Mouse (Mus musculus) C2C12 (cell line): ENCODE measurements around the gene Exoc8. TPM values are rescaled to one million over a fixed set of nuclear protein-coding genes. Genes with fewer than 3 reads are reported as not detected.

Experiments used
- H3K27me3 ChIP-seq: one replicate; pipeline ENCODE4 v1.6.1; 2011; ENCODE audit not compliant: control insufficient read depth, insufficient read depth, insufficient read length
- H3K36me3 ChIP-seq: one replicate; pipeline ENCODE4 v1.6.1; 2011; ENCODE audit not compliant: control insufficient read depth, insufficient read depth
- H3K4me3 ChIP-seq: one replicate; pipeline ENCODE4 v1.5.1; 2011; ENCODE audit warnings: mild to moderate bottlenecking, control low read depth; ENCODE audit not compliant: poor library complexity, insufficient read depth, severe bottlenecking
- H3K79me2 ChIP-seq: one replicate; pipeline ENCODE4 v1.6.1; 2011; ENCODE audit not compliant: control insufficient read depth, insufficient read depth
- H3K79me3 ChIP-seq: one replicate; pipeline ENCODE4 v1.6.1; 2011; ENCODE audit warnings: low read depth, control low read depth
- H3ac ChIP-seq: one replicate; pipeline ENCODE3; 2011; ENCODE audit warnings: low read depth; ENCODE audit not compliant: control insufficient read depth, insufficient read length
- CEBPB ChIP-seq: IDR thresholded peaks from one replicate; pipeline ENCODE4 v1.6.1; 2011; ENCODE audit warnings: low read depth, mild to moderate bottlenecking, control low read depth, moderate library complexity
- CTCF ChIP-seq: IDR thresholded peaks from one replicate; pipeline ENCODE4 v1.5.1; 2011; ENCODE audit not compliant: control insufficient read depth, insufficient read depth, insufficient read length
- FOSL1 ChIP-seq: IDR thresholded peaks from one replicate; pipeline ENCODE4 v1.8.0; 2011; ENCODE audit warnings: mild to moderate bottlenecking, low read length; ENCODE audit not compliant: poor library complexity, insufficient read depth, severe bottlenecking
- MAX ChIP-seq: IDR thresholded peaks from one replicate; pipeline ENCODE4 v1.6.1; 2011; ENCODE audit warnings: mild to moderate bottlenecking, control low read depth
- MYOD1 ChIP-seq: IDR thresholded peaks from one replicate; pipeline ENCODE4 v1.6.1; 2011; ENCODE audit warnings: low read depth; ENCODE audit not compliant: control insufficient read depth, insufficient read length
- MYOG ChIP-seq: IDR thresholded peaks from one replicate; pipeline ENCODE4 v1.6.1; 2011; ENCODE audit not compliant: control insufficient read depth, insufficient read length; ENCODE audit errors: extremely low read depth
- USF1 ChIP-seq: IDR thresholded peaks from one replicate; pipeline ENCODE4 v1.6.1; 2011; ENCODE audit warnings: low read depth, mild to moderate bottlenecking, control low read depth, moderate library complexity
- polyA plus RNA-seq: library from polyadenylated mRNA; unstranded; fragments of >200 nt; fragmentation: generic; extraction: Trizol; gene quantifications from one replicate; pipeline ENCODE4 v1.2.1, GENCODE M21; 2012; ENCODE audit warnings: missing spikeins

The Exoc8 gene
- polyA plus RNA-seq, 1 experiment: 10.7 TPM

DNA sequence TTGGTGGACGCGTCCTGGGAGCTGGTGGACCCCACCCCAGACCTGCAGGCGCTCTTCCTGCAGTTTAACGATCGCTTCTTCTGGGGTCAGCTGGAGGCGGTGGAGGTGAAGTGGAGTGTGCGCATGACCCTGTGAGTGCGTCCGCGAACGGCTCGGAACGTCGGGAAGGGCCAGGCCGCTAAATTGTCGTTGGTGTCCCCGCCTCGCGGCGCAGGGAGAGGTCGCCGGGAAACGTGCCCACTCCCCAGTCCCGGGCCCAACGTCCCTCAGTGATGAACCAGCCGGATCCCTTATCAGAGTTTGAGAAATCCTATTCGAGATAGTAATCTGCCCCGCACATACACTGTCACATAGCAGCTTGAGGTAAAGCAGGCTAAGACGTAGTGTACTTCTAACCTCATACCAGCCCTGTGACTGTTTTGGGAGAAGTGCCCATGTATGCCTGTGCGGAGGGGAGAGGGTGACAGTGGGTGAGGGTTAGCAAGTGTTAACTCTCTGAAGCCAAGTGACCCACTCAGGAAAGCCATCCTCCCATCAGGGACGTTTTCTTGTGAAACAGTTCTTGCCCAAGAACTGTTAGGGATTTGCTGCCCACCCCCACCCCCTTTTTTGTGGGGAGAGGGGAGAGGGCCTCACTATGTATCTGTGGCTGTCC, 873 bp upstream of the Exoc8 start:
- Histone ChIP-seq H3K79me2 (peaks cover 89% of the 10 kb centered on the region), H3K27me3 (no peaks in the 10 kb centered on the region), H3K36me3 (peaks cover 57% of the 10 kb centered on the region), H3K4me3 (peak overlapping the region; percentile 91), H3K79me3 (peaks cover 44% of the 10 kb centered on the region), H3ac (peak overlapping the region; percentile 81)
- TF ChIP-seq USF1: no peak
- TF ChIP-seq MYOG: no peak
- TF ChIP-seq CTCF: no peak
- no peak for TF ChIP-seq CEBPB
- TF ChIP-seq FOSL1: no peak
- no peak for TF ChIP-seq MYOD1
- TF ChIP-seq MAX: no peak

DNA sequence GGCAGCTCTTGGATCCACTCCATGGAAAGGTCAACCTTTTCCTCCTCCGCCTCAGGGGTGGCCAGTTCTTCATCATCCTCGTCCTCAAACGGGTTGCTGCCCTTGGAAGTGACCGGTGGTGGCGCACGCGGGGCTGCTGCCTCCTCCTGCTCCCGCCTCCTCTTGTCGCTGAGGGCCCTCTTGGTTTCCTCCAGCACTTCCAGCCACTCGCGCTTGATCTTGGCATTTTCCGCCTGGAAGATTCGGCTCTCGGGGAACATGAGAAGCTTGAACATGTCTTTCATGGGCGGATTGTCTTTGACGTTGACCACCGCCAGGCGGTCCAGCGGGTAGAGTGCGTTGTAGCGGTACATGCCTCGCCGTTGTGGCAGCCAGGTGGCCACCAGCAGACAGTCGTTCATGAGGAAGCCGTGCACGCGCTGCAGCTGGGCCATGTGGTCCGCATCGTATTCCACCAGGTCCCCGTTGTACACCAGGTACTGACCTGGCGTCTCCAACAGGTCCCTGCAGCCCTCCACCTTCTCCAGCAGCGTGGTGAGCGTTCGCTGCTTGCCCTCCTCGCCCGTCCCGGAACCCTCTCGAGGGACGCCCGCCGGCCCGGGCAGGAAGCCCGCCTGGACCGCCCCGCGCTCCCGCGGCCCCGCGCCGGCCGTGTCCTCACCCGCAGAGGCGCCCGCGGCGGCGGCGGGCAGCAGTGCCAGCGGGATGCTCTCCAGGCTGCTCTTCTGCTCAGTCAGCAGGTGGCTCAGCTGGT, 696 bp downstream of the Exoc8 start:
- H3K4me3 ChIP-seq: peak overlapping the region; percentile 91
- H3K79me3 ChIP-seq: peaks cover 45% of the 10 kb centered on the region
- H3K36me3 ChIP-seq: peaks cover 41% of the 10 kb centered on the region
- H3K27me3 ChIP-seq: no peaks in the 10 kb centered on the region
- no peak for TF ChIP-seq USF1
- TF ChIP-seq CTCF: peak; percentile 75
- no peak for TF ChIP-seq CEBPB
- peak; percentile 77 for TF ChIP-seq MAX
- no peak for TF ChIP-seq FOSL1
- TF ChIP-seq MYOD1: no peak
- no peak for TF ChIP-seq MYOG
- peak overlapping the region; percentile 99 for H3ac ChIP-seq
- peaks cover 84% of the 10 kb centered on the region for H3K79me2 ChIP-seq

DNA sequence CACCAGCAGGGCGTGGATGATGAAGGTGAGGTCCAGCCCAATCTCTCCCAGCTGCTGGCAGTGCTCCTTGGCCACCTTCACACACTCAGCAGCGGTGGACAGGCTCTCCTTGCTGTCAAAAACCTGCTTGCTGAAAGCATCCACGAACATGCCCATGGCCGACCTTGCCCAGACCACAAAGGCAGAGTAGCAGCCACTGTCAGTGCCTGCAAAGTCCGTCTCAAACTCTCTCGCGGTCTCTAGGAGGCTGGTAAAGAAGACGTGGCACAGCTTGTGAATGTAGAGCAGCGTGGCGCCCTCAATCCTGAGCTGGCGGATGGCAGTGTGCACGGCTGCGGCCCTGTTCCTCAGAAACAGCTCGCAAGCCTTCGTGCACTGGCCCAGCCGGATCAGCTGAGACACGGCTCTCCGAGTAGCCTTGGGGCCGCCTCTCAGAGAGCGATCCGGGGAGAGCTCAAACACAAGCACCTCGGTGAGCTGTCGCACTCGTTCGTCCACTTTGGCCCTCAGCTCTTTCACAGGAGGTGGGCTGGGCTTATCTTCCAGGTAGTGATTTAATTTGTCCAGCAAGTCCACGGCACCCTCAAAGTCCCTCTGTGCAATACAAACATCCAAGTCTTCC, 1.4 kb downstream of the Exoc8 start:
- peak overlapping the region; percentile 91 for H3K4me3 ChIP-seq
- no peaks in the 10 kb centered on the region for H3K27me3 ChIP-seq
- peaks cover 44% of the 10 kb centered on the region for H3K79me3 ChIP-seq
- H3K79me2 ChIP-seq: peaks cover 79% of the 10 kb centered on the region
- peaks cover 42% of the 10 kb centered on the region for H3K36me3 ChIP-seq
- TF ChIP-seq MYOD1 (no peak), CEBPB (no peak), FOSL1 (no peak), MAX (no peak), MYOG (no peak), USF1 (no peak), CTCF (no peak)
- H3ac ChIP-seq: no peak overlapping the region

GRCm38 (mm10) chr8:124892596-124892995, 4.9 kb downstream of the Exoc8 start:
- no peaks in the 10 kb centered on the region for H3K27me3 ChIP-seq
- peaks cover 52% of the 10 kb centered on the region for H3K36me3 ChIP-seq
- H3K79me2 ChIP-seq: peaks cover 46% of the 10 kb centered on the region
- no peak overlapping the region for H3K4me3 ChIP-seq
- TF ChIP-seq CEBPB (no peak), USF1 (no peak), MAX (no peak), MYOG (no peak), FOSL1 (no peak), CTCF (no peak), MYOD1 (no peak)
- H3ac ChIP-seq: no peak overlapping the region
- peaks cover 22% of the 10 kb centered on the region for H3K79me3 ChIP-seq

GRCm38 (mm10) chr8:124888385-124888784, 9.1 kb downstream of the Exoc8 start:
- H3K36me3 ChIP-seq: peaks cover 64% of the 10 kb centered on the region

More at GRCm38 (mm10) chr8:124888385-124888784, 9.1 kb downstream of the Exoc8 start:
- no peaks in the 10 kb centered on the region for H3K27me3 ChIP-seq
- no peak overlapping the region for H3K4me3 ChIP-seq
- no peak overlapping the region for H3ac ChIP-seq
- peaks cover 11% of the 10 kb centered on the region for H3K79me2 ChIP-seq
- no peak for TF ChIP-seq FOSL1
- TF ChIP-seq MYOG: no peak
- TF ChIP-seq CTCF: no peak
- no peak for TF ChIP-seq MYOD1
- no peak for TF ChIP-seq MAX
- TF ChIP-seq CEBPB: no peak
- TF ChIP-seq USF1: no peak
- H3K79me3 ChIP-seq: peaks cover 1% of the 10 kb centered on the region
